Mouse (Mus musculus): ENCODE data around the gene H2-Oa.

H2-Oa gene

DNA sequence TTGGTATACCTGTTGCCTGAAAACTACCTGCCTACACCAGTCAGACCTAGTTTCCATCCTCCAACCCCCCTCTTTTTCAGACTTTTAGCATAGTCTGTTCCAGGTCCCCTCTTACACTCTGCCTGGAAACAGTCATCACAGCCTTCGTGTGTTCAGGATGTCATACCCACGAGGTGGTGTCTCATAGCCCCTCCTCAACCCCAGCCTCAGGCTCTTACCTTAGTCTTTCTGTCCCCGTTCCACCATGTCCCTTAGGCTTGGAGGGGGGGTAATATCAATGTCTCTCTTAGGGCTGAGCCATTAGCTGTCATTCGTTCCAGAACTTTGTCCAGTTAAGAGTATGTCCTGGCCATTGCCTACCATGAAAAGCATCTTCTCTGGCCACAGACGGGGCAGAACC is 9.0 kb downstream of the H2-Oa start:
- DNase-seq (ENCODE audit: low read depth, low spot score), result no peak

DNA sequence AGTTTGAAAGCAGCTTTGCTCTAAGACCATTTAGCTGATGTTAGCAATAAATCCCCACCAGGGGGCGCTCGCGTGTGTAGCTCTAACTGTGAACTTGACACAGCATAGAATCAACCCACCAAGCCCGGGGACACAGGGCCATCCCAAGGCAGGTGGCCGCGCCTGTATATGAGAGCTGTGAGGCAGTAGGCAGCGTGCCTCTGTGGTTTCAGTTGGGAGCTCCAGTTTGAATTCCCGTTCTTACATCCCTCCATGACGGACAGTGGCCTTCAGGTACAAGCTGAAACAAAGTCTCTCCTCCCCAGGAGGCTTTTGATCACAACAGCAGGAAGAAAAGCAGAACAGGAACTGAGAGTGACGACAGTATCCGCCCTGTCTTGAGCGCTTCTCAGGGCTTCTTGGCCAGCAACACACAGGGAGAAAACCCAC is 9.5 kb downstream of the H2-Oa start:
- DNase-seq (ENCODE audit: low read depth, low spot score), result peak; percentile 80

DNA sequence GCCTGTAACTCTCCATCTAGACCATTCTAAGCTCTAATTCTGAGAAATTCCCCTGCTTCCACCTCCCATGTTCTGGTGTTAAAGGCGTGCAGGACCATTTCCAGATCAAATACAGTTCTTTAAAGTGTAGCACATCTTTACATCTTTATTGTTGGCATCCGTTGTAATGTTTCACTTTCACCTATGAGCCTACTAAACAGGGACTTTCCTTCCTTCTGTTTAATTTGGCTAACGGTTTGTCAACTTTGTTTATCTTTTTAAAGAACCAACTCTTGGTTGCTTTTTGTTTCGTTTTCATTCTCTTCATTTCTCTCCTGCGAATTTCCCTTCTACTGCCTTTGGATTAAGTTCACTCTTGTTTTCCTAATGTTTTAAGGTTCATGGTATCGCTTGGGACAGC is 10.7 kb downstream of the H2-Oa start:
- no peak for DNase-seq (ENCODE audit: low read depth, low spot score)

DNA sequence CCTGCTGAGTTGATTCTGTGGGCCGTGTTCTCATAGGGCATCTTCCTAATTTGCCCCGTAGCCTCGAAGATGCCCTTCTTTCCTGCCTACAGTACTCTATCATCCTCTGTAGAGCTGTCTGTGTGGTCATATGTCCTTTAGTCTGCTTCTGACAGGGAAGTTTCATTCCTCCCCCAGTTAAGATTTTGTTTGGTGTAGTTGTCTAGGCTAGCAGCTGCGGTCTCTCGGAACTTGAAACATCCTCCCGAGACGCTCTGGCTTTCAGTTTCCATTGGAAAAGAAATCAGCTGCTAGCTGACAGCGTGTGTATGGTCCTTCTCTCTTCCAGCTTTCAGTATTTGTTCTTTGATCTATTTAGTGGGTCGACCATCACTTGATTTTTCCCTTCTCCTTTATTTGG is 12.7 kb downstream of the H2-Oa start:
- DNase-seq (ENCODE audit: low read depth, low spot score), result no peak

DNA sequence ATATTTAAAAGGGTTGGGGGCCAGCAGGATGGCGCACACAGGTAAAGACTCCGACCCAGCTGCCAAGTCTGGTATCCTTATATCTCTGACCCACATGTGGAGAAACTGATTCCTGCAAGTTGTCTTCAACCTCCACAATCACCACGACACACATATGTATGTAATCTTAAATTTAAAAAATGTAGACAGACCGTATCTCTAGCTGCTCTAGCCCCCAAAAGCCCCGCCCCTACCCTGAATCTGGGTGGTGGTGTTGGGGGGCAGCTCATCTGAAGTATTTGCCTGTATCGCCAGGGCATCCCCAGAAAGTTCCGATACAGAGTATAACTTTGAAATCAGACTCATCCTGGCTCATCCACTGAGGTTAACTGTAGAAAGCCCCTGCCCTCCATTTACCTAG is 14.4 kb downstream of the H2-Oa start:
- no peak for DNase-seq (ENCODE audit: low read depth, low spot score)

DNA sequence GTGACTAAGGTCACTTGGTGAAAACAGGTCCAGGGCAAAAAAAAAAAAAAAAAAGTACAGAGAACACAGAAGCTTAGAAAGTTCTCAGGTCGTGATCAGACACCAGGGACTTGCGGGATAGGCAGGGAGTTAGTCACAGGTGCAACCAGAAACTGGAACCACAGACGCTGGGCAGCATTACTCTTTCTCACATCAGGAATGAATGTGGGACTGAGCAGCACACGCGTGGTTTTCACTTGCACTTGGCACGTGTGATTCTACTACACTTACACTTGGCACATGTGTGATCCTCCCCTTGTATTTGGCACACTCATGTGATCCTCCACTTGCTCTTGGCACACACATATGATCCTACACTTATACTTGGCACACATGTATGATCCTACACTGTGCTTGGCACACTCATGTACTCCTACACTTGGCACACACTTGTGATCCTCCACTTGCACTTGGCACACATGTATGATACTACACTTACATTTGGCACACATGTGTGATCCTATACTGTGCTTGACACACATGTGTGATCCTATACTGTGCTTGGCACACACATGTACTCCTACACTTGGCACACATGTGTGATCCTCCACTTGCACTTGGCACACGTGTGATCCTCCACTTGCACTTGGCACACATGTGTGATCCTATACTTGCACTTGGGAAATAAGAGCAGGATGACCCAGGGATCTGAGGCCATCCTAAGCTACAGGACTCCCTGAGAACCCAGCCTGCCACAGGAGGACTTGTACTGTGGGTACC is 15.1 kb downstream of the H2-Oa start:
- DNase-seq (ENCODE audit: low read depth, low spot score), result no peak

DNA sequence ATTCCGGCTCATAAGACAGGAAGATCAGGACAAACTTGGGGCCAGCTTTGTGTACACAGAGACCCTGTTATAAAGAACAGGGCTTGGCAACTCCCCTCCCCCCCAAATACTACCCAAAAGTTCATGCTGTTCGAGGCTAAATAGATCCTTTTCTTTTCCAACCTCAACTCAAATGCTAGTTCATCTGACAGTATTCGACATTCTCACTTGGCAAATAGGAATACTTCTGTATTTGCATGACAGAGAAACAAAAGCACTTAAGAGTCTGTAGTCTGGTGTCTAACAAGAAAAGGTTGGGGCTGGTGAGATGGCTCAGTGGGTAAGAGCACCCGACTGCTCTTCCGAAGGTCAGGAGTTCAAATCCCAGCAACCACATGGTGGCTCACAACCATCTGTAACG is 16.3 kb downstream of the H2-Oa start:
- no peak for DNase-seq (ENCODE audit: low read depth, low spot score)

DNA sequence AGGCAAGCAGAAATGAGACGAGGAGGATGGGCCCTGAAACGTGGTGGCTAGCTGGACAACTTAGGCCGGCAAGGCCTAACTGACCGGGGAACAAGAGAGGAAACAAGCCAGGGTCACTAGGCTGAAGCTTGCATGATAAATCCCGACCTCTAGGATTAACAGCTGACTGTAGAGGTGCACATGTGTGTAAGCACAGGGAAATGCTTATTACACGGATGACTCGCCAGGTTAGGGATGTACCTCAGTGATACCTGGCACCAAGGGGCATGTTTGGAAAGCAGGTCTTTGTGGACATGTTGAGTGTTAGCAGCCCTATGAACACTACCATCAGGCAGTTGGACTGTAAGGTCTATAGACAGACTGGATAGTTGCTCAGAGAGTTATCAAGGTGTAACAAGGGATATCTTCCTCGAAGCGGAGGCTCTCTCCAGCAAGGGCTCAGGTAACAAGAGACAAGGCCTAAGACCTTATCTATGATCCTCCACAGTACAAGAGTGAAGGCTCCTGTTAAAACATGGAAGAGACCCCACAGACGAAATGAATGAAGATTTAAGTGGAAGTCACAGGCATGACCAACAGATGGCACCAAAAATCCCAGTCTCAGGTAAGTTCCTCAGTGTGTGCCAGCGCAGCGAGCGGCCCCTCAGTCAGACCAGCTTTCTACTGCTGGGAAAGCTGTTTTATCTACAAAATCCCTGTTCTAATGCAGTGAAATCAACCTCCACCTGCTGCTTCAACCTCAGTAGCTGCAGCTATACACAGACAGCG is 17.1 kb downstream of the H2-Oa start:
- no peak for DNase-seq (ENCODE audit: low read depth, low spot score)

DNA sequence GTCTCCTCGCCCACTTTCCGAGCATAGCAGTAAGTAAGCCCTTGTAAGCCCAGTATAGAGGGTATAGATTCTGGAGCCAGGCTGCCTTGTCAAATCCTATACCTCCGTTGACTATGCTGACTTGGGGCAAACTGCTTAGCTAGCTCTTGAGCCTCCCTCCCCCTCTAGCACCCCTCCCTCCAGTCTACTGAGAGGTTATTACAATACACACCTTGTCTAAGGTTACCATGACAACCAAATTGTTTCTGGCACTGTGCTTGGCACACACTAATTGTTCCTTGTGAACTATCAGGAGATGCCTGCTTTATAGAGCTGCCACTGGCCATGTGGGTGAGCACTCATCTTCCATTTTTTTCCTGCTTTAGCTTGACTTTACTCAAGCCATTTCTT is 17.7 kb downstream of the H2-Oa start:
- DNase-seq (ENCODE audit: low read depth, low spot score), result no peak

DNA sequence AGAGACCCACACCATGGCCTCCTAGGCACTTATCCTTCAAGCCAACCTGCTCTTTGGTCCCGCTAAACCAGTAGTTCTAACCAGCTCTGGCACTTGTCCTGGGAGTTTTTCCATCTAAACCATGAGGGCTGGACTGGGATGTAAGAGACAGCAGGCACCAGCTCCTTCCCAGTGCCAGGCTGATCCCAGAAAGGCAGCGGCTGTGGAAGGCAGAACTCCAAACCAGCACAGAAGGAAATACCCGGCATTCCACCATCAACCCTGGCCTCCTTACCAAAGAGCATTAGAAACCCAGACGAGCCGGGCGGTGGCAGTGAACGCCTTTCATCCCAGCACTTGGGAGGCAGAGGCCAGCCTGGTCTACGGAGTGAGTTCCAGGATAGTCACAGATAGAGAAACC is 18.2 kb downstream of the H2-Oa start:
- DNase-seq (ENCODE audit: low read depth, low spot score), result no peak

DNA sequence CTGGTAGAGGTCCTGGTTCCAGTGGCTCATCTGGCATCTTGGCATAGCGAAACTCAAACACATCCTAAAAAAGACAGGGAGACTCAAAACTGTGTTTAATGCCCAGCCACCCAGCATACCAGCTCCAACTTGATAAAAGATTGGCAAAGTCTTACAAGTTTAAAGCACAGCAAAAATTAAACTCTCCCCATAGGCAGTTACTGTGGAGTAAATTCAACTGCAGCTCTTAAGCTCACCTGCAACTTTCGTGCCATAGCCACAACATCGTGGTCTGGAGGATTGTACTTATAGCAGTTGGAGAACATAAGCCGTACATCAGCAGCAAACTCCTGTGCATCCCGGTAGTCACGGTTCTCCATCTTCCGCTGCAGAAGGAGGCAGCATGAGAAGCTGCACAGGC is 22.0 kb downstream of the H2-Oa start:
- DNase-seq (ENCODE audit: low read depth, low spot score), result no peak

DNA sequence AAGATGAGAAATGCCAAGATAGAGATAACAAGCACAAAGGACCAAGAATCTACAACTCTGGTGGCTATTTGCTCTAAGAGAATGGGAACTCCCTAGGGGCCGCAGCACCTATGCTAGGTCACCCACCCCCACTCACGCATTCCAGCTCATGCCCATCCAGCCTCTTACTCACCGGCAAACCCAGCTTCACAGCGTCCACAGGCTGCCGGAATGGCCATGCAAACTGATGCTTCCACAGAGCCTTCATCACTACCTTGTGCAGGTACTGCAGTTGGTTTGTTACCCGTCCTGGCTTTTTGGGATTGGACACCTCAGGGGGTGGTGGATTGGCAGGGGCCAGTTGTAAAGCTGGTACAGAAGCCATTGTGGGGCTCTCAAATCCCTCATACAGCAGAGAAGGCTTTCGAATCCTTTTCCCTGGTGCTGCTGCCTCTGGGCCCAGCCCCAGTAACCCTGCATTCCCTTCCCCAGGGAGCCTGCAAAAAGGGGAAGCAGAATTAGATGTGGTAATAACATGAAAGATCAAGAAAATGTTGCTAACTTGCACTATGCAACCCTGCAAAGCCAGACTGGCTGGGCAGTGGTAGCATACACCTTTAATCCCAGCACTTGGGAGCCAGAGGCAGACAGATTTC is 24.7 kb downstream of the H2-Oa start:
- no peak for DNase-seq (ENCODE audit: low read depth, low spot score)

DNA sequence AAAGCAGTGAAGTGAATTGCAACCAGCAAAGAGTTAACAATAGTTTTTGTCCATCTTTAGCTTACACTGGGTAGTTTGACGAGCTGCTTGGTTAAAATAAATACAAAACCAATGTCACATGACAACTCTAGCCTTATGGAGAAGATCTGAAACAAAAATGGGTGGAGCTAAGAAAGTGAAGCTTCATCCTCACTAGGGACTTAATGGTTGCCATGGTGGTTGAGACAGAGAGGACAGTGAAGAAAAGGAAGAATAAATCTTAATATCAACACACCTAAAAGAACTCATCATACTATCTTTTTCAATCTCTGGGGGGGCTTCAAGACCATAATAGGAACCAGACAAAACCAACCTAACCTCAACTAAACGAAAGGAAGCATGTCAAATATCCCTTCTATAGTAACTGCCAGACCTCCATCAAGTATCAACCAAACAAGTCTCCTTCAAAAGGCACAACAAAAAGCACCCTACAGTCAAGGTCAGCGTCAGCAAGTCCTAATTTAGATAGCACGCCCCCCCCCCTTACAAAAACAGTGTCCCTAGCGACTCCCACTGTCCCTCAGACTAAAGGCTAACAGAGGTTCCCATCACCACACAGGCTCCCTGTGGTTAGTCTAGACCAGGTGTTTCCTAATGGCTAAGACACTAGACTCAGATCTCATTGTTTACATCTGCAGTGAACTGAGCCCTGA is 25.4 kb downstream of the H2-Oa start:
- no peak for DNase-seq (ENCODE audit: low read depth, low spot score)

DNA sequence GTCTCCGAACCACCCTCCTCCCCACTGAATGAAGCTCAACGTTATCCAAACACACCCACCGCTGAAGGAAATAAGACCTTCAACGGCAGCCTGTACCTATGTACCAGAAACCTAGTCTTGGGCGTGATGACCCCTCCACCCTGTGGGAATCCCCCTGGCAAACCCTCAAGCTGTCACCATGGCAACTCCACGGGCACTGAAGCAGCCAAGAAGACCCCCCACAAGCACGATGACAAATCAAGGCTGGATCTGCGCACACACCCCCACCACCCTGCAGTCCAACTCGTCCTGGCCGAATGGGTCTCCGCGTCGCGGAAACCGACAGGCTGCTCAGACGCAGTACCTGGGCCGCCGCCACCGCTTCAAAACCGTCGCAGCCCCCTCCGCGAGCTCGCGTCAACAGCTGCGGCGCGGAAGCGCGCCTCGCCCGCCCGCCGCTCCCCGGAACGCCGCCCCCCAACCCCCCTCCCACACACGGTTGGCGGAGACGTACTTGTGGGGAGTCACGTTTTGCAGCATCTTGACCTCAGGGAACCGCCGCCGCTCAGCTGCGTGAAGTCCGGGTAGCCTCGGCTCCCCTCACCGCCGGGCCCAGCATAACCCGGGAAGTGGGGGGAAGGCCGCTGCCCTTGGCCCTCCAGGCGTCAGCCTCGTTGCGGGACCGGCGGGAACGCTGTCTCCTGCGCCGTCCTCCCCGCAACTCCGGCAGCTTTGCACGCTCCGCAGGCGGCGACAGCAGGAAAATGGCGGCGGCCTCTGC is 26.2 kb downstream of the H2-Oa start:
- no peak for DNase-seq (ENCODE audit: low read depth, low spot score)

DNA sequence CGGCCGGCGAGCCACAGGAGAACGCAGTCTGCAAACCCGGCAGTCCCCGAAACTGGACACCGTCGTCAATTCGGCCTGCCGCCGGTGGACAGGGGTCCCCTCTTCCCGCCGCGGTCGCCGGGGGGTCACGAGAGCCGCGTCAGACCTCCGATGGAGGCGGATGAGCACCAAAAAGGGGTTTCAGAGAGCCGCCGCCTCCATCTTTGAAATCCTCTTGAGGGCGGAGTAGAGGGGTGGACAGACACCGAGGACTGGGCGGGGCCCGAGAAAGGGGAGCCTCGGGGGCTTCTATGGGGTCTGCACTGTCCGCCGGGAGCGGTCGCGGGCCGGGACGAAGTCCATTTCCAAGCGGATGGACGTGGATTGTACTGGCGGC is 26.7 kb downstream of the H2-Oa start:
- no peak for DNase-seq (ENCODE audit: low read depth, low spot score)

DNA sequence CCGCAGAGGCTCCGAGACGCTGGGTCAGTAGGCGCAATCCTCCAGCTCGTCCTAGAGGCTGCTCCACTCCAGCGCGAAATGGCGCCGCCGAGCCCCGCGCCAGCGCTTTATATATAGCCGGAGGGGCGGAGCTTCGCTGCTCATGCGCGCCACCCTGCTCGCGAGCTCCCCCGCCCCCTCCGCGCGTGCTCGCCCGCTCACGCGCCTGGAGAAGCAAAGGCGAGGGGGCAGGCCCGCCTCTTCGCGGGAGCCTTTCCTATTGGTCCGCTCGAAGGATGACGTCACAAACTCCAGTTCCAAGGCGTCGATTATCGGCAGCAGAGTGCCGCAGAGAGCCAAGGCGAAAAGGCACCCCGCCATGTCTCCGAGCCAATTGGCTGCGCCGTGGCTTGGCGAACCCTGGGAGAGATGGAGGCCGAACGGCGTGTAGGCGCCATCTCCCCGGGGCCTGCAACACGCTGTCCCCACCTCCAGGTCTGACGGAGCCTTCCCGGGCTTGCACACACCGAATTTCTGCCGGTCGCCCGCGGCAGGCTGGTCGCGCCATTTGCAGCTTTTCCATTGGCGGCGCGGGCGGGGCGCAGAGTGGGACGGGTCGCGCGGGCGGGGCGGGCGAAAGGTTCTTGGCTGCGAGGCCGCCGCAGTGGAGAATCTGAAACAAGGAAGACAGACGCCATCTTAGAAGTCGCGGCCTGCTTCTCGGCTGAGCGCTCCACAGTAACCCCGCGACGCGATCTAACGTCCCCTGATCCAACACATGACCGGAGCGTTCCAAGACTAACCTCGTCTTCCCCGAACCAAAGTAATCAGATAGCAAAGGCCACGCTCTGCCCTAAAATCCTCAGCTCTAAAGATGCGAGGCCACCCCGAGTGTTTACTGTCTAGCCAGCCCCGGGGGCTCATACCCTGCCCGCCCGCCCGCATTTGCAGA is 27.4 kb downstream of the H2-Oa start, which contains the start of gene H2-DMa:
TSS of gene H2-DMa (plus strand) at position 293 of the 931 bp plus-strand sequence.
- DNase-seq (ENCODE audit: low read depth, low spot score), result peak; percentile 98

DNA sequence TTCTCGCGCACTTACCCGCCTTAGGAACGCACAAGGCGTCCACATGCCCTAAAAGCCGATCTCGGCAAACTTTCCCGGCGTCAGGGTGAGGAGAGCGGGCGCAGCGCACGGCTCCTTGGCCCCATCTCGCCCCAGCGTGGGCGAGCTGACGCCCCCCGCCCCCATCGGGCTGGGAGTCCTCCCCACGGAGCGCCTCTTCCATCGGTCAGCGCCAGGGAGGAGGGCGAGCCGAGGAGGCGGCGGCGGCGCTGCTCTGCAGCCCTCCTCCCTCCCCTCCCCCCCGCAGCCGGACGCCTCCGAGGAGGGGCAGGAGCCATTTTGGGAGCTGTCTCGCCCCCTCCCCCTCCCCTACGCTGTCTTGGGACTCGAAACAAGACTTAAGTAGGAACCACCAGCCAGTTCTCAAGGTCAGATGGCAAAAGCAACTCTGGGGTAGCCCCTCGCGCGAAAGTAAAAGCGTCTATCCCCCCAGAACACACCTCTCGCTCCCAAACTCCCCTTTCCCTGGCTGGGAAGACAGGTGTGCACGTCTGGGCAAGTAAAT is 28.1 kb downstream of the H2-Oa start:
- peak; percentile 65 for DNase-seq (ENCODE audit: low read depth, low spot score)

DNA sequence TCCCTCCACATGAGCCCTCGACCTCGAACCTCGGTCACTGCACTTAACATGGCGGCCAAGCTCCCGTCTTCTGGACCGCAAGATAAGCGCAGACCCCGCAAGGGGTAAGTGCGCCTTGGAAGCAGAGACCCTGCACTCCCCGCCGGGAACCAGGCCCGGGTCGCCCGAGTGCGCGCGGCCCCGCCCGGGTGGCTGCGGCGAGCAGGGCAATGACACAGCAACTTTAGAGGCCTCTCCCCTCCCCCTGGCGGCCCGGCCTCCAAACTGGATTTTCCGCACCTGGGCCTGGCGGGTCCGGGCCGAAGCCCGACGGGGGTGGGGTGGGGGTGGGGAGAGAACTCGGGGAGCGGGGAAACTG is 28.7 kb downstream of the H2-Oa start:
- no peak for DNase-seq (ENCODE audit: low read depth, low spot score)

DNA sequence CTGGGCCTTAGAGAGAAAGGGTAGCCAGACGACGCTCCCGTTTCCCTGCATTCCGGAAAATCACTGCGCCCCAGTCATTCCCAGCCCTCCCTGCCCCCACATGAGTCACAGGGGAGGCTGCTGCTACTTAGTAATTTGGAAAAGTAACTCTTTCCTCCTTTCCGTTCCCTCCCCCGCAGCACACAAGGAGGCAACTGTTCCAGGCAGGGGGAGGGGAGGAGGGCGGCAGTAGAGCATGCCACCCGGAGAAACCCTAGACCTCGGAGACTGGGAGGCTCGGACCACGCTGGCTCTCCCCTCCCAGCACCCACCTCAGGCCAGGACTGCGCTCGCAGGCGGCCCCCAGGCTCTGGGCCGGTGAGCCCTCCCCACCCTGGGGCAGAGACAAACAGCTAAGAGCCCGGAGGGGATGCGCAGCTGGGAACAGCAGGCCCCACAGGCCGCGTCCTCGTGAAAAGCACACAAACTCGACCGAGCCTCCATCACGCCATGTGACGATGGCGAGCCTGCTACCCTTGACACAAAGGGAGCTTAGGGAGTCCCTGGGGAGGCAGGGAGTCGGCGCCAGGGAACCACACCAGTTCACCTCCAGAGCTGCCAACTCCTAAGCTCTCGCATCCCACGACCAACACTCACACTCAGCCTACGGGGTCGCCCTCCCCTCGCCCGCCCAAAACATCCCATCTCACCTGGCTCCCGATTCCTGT is 29.2 kb downstream of the H2-Oa start:
- peak; percentile 34 for DNase-seq (ENCODE audit: low read depth, low spot score)

DNA sequence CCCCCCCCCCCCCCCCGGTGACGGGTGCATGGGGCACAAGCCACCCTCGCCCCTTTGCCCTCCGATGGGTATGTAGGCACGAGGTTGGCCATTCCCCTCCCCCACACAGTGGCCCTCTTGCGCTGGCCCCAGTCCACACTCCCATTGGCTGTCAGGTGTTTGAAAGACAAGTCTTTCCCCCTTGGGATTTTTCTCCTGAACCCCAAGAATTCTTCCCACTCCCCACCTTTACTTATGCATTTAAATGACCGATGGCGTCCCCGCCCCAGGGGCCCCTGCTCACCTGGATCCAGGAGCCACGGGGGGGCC is 29.7 kb downstream of the H2-Oa start:
- no peak for DNase-seq (ENCODE audit: low read depth, low spot score)

All from retina, adult 2 months (tissue).